Mouse (Mus musculus) heart, adult 2 months (tissue): ENCODE measurements around the gene Olfml1.

Experiments
- CTCF ChIP-seq: fragments of 200-600 bp; IDR thresholded peaks from 2 replicates; pipeline ENCODE4 v1.8.1; 2022; ENCODE audit warnings: antibody characterized with exemption, mild to moderate bottlenecking, moderate library complexity
- EP300 ChIP-seq: fragments of 200-500 bp; IDR thresholded peaks from 2 replicates; pipeline ENCODE4 v1.6.1; 2011; ENCODE audit warnings: low read depth, low read length, control low read depth; ENCODE audit not compliant: insufficient read depth

GRCm38 (mm10) chr7:107610880-107611279 lies 43.6 kb downstream of the Olfml1 start:
- TF ChIP-seq CTCF (no peak), EP300 (no peak)
